Mouse (Mus musculus) testis, postnatal 10 days (tissue): ENCODE measurements at regions not wholly inside any gene's neighbourhood (a gene's known extent, or its start where the extent isn't known, plus 50 kb on each side); places are given as distances from the start of the nearest gene placed in this dataset.

Experiments
- DNase-seq: peaks from one replicate; pipeline ENCODE4 v3.0.0; 2021; ENCODE audit warnings: low spot score

DNA sequence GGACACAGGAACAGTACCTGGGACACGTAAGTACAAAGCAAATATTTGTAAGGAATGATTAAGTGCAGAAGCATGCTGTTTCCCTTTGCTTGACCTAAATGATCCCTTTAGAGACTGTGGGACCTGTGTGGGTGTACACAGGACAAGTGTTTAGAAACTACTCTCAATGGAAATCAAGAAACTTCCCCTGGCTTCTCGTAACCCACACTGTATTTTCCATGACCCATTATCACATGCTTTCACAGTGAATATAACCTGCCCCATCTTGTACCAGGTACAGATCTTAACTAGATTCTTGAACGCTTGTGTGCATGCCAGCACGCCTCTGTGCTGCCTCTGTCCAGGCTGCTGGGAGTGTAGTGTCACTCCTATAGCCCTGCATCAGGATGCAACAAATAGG, 177.8 kb upstream of the Ahr start:
- DNase-seq = no peak

DNA sequence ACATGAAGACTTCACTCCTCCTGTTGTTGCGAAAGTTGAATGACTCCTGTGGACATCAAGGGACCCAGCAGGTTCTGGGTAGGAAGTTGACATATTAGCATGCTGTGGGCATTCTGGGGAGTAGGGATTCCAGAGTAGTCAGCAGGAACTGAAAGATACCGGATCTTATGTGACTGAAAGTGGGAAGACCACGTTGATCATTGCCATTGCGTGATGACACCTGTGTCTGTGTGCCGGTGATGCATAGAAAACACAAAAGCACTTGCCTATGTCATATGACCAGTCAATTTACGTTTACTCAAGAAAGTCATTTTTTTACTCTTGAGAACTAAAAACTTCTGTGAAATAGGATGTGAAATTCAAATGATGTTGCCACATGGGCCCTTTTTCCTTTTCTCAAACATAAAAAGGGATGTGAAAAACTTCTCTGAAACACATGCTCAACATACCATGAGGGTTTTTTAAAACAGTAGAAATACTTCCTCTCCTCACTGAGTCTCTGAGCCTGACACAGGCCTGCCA, 176.8 kb upstream of the Ahr start:
- DNase-seq = no peak

DNA sequence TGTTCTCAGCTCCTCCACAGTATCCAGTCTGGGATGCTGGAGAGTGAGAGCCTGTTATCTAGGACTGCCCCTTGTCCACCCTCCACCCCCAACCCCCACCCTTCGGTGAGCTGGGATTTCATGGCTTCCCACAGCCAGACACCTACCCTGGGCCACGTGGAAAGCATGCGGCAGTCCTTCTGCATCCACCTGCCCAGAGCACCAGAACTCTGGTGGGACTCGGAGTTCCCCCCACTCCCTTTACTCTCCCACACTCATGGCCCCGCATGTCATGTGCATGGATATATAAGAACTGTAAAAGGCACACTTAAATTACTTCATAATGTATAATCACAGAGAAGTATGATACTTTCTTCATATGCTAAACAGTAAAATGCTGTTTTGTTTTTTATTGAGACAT, 175.5 kb upstream of the Ahr start:
- no peak for DNase-seq

DNA sequence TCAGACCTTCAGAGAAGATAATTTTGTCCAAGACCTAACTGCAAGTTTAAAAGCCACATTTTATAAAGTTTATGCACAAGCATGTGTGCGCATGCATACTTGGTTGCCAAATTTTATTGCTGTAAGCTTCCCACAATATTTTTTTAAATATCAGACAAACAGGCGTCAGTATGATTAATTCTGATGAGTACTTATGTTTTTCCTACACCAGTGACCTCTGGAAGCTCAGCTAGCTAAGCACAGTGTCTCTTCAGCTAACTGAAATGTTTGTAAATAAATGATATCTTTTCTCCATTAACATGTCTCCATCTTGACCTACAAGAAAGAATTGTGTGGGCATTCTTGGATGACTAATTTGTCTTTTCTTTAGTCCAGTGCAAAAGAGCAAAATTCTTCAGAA, 168.6 kb upstream of the Ahr start:
- no peak for DNase-seq

DNA sequence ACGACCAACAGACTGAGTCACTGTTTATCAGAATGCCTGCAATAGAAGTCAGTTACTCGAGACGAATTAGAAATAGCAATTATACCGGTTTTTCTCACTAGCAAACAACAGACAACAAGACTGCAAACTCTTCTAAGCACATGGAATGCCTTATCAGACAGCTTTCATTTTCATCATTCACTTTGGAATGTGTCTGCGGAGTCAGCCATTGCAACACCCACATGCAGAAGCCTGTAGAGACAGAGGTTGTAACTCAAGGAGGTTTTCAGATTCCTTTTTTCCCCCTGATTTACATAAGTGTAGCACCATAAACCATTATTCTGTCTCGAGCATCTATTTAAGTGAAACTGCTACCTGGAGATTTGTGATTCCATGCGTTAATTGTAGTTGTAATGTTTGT, 167.8 kb upstream of the Ahr start:
- no peak for DNase-seq

DNA sequence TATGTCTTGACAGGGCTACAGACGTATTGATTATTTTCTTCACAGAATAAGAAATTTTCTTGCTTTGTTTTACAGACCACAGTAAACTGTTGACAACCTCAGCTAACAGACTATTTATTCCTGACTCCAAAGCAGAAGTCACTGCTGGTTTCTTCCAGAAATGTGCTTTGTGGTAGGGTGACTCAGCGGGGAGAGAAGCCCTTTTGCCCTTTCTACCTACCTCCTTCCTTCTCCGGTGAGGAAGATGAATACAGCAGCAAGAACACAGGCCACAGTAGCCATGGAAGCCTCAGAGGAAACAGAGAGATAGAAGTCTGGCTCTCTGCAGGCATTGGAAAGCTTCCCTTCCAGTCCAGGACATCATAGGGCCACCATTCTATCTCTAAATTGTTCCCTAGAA, 159.4 kb upstream of the Ahr start:
- no peak for DNase-seq

DNA sequence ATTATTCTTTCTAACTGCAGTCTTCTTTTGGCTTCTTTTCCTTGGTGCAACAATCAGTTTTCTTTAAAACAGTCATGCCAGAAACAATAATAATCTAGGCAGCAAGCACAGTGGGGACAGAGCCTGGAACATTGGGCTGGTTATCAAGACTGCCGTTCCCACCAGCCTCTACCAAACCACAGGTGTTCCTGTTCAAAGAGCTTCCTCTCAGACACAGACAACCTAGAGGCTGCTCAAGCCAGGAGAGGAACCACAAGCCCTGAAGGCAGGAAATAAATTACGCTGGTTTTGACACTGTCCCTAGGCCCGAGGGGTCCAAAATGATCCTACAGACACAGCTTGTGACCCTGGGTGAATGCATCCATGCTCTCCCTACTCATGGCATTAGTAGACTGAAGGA, 156.1 kb upstream of the Ahr start:
- no peak for DNase-seq

DNA sequence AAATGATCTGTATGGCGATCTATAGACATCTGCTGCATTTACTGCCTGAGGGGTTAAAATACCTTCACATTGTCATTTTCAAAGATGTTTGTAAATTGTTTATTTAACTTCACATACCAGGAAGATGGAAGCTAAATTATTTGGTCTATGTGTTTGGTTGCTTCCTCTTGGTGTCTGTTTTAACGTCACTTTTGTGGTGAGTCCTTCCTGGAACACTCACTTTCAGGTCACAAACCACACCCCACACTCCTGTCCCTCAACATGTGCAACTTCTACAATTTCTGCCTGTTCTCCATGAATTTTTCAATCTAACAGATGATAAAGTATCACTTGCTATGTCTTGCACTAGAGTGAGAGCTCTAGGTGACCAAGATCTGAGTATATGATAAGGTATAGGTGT, 151.4 kb upstream of the Ahr start:
- DNase-seq = no peak

DNA sequence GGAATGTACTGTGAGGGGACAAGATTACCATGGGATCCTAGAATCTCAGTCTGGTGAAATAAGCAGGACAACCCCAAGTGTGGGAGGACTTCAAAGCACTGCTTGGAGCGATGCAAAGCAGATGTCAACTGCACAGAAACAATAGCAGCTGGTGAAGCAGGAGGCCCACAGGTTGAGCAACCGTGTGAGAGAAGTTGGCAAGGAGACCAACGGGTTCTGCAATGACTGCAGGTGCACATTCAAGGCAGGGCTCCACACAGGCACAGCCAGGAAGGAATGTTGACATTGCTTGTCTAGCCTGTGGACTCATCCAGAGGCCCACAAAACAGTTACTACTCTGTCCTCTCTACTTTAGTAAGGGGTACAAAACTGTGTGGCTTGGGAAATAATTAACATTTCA, 150.4 kb upstream of the Ahr start:
- no peak for DNase-seq

DNA sequence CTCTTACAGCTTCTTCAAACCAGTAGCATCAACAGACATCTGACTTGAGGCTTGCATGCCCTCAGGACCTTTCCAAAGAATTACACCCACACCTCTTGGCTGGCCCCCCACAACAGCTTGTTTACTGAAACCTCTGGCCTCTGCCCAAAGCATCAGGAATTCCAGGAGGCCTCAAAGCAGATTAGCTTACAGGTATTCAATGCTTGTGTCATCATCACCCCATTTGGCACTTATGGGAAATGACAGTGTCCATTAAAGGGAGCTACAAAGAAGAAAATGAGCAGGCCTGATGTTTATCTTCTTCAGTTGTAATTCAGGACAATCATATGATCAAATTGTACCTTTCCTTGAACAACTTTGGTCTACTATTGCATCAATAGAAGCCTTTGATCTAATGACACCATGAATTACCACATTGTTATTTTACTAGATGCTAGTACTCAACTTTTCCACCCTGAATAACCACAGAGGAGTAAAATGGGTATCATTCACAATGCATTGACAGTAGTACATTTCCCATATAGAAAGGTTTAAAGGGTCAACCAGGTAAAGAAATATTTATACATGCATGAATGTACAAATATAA, 147.1 kb upstream of the Ahr start:
- no peak for DNase-seq

DNA sequence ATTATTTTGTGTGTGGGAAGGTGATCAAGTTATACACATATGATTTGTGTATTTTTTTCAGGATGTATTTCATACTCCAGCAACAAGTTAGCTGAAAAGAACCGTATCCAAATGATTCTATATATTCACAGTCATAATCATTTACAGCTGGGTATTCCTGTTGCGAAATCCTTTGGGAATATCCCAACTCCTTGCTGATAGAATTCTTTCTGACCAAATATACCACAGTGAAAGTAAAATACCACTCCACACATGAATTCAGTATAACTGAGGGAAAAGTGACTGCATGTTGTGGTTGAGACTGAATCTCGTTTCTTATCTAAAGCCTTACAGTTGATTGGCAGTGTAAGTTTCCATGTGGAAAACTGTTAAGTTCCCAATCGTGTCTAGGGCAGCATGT, 145.1 kb upstream of the Ahr start:
- DNase-seq = no peak

DNA sequence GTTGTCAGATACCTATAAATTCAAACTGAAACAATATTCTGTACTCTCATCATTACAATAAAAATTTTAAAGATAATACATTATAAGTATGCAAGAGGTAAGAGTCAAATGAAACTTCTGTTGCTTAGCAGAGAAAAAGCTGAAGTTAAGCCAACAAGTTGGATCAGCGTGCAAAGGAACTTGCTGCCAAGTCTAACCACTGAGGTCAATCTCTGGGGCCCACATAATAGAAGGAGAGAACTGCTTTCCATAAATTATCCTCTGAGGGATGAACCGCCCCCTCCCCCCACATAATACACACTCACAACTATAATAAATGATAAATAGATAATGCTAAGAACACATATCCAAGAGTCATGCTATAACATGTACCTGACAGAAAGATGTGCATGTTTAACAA, 144.2 kb upstream of the Ahr start:
- no peak for DNase-seq

DNA sequence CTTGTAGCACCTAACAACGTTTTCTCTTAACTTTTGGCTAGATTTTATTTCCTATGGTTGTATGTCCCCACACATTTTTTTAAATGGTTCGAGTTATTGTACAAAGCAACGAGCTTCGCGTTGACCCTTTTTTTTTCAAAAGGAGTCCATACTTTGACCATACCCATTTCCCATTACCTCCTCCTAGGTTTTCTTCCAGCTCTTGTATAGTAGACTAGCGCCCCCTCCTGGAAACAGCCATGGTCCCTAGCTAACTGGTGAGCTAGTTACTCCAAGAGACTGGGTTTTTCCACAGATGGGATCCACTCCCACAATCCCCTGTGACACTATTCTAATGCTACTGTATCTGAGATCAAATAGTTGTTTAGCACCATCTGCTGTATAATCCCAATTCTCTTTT, 139.6 kb upstream of the Ahr start:
- DNase-seq = peak; percentile 75

DNA sequence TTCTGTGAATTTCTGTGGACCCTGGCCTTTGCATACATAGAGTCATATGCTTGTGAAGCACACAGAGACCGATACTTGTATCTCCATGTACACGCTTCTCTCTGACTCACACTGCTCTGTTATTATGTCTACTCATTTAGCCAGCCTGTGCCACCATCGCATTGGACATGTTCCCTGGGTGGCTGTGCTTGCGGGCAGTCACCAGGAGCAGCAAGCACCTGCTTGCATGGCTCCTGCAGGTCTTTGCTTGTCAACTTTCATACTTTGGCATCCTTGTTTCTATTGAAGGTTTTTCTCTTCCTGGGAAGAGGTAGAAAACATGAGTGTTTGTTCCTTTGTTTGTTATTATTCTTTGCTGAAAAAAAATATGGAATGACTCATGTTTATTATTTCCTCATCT, 136.1 kb upstream of the Ahr start:
- DNase-seq = no peak

DNA sequence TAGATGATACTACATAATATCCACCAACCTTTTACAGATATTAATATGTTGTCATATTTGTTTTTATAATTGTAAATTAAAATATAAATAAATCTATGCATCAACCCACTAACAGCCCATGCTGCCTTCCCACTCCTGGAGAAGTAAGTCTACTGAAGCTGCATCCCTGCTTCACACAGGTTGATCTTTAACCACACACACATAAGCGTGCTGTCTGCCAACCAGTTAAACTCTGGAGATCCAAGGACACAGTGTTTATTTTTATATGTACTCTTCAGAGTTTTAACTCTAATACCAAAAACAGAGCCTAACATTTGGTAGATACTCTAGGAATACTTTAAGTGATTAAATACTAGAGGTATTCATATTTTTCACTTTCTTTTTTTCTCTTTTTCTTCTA, 133.9 kb upstream of the Ahr start:
- DNase-seq = no peak

DNA sequence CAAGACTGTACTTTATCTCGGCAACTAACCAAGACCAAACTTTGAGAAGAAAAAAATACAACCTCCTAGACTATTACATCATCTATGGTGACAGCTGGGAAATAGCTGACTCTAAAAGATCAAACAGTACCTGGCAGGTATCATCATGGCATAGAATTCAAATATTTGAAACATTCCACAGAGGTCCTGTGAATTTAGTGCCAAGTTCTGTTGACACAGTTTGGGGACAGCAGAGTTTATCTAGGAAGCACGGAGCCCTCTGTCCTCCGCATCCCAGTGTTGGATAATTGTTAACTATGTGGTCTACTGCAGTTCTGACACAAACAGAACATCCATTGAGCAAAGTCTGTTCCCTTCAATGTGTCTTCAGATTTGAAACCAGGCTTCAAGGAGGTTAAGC, 132.9 kb upstream of the Ahr start:
- DNase-seq = no peak

DNA sequence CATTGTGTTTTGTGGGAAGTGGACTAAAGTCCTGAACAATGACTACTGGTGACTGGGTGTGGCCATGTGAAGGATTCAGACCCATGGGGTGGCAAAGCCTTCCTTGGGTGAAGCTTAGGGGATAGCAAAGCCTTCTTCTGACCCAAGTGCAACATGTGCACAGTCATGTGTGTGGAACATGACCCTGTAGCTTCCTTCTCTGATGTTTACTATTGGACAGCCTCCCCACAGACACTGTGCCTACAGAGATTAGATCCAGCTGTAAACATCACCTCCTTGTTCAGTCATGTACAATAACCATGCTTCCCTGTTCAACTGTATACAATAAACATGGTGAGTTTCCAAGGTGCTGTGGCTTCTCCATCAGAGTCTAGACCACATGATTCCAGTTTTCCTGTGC, 132.4 kb upstream of the Ahr start:
- no peak for DNase-seq

DNA sequence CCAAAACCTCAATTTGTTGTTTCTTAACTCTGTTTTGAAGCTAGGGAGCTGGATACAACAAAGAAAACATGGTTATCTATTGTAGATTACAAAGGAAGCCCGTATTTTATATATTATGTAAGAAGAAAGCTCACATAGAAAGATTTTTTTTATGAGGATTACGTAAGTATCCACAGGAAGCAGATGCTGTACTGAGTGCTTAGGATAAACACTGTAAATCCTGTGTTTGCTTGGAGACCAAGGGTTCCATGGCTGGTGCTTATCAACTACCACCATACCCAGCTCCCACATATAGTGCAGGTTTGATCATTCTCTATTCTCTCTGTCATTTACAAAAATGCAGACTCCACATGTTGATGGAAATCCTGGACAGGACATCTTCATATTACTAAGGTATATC, 131.2 kb upstream of the Ahr start:
- DNase-seq = no peak

DNA sequence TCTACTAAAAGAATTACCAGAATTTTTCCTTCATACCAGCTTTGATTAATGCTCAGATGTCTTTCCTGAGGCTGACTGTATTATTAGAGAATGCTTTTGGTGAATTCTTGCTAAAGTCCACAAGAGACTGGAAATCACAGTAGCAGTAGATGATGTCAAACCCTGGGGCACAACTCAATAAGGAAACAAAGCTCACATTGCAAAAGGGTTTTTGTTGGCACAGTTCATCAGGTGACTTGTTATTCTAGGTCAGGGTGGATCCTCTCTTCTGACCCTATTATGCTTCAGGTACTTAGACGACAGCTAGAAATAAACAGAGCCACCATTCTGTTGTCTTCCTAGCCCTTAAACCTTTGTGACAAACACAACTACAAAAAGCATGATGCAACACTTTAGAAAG, 128.2 kb upstream of the Ahr start:
- DNase-seq = no peak

DNA sequence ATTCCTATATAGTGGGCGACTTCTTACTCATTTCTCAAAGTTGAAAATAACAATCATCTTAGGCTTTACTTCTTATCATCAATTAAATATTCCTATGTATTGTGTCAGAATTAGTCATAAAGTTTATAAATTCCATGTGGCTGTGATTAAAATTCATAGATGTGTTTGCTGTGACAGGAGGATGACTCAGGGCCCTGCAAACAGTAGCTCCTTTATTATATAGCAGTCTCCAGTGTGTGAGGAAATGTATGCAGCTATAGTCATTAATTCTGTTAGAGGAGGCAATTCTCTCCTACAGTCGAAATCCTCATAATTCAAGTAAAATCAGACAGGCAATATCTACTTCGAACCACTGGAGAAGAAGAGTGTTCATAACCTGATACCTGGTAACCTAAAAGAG, 121.7 kb upstream of the Ahr start:
- no peak for DNase-seq

DNA sequence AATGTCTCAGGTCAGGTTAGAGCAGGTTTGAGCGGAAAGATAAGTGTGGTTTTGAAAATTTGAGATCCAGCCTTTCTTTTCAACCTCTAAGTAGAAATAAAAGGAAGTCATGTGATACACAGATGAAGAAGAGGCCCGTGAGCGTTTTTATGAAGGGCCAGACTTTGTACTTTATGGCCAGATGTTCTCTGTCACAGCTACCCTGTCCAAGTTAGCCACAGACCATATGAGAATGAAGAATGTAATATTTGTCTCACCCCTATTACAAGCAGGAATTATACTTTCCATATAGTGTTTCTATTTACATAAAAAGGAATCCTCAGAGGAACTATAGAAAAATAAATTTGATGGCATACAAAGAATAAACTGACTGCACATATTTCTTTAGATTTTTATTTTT, 114.9 kb upstream of the Ahr start:
- no peak for DNase-seq

DNA sequence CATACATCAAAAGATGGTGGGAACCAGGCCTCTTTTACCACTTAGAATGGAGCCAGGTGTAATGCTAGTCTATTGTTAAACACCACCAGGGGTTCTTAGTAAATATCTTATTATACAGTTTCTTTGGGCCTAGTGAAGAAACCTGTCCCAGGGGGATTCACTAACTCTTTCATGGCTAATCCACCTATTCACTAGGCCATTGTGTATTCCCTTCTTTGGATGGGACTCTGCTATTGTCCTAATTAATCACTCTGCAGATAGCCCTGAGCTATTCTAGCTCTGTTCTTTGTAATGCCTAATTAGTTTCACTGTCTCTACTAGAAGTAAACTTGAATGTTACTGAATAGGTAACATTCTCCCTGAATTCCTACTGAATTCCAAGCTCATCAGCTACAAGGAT, 107.6 kb upstream of the Ahr start:
- DNase-seq = no peak

DNA sequence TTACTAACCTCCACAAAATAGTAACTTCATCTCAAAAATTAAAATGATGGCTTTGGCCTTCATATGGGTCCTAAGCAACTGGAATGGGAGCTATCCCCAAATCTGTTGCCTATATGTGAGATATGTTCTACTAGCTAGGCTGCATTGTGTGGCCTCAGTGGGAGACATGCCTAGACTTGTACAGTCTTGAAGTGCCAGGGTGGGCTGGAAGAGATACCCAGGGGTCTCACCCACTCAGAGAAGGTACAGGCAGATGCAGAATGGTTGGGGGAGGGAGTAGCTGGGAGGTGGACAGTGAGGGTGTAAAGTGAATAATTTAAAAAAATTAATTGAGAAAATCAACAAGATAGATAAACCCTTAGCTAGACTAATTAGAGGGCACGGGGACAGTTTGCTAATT, 106.9 kb upstream of the Ahr start:
- DNase-seq = no peak

DNA sequence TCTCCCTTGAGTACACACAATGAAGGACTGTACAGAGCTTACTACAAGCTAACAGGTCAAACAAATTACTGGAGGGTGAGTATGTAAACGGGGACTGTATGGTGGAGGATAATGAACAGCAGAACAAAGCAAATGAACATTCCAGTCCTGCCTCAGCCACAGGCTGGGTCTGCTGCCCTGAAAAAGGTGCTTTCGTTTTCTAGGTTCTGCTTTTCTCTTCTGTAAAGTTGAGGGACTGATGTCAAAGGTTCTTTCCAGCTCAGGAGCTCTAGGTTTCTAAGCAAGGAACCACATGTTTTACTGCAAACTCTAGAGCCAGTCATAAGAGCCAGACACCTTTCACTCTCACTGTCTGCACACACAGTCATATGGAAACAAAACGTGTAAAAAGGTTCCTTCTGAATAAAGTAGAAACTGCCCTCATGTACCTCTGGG, 106.1 kb upstream of the Ahr start:
- no peak for DNase-seq

DNA sequence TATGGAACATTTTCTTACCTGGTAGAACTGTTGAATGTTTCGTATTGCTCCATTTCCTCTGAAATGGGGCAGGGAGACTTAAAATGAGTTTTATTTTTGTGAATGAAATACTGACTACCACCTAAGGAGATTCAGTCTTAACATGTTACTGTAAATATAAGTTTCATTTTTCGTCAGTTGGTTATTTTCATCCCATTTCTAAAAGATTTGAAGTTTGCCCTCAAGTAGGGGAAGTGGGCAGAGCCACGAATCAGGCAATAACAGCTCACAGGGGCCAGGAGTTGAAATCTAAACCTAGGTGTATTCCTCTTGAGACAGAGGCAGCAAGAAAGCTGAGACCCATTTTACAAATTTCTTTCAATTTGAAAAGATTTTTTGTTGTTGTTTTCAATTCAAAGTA, 88.6 kb upstream of the Ahr start:
- no peak for DNase-seq
